Mouse (Mus musculus) cortical plate, adult 2 months (tissue): ENCODE measurements around the gene Prss22.

Experiments
- CTCF ChIP-seq: fragments of 200-500 bp; IDR thresholded peaks from 2 replicates; pipeline ENCODE4 v1.5.1; 2011; ENCODE audit warnings: mild to moderate bottlenecking, control low read depth, low read length; ENCODE audit not compliant: insufficient read depth; ENCODE audit errors: extremely low read depth
- POLR2A ChIP-seq: fragments of 200-500 bp; IDR thresholded peaks from 2 replicates; pipeline ENCODE4 v1.6.1; 2011; ENCODE audit warnings: mild to moderate bottlenecking, low read length, control low read depth; ENCODE audit not compliant: insufficient read depth; ENCODE audit errors: extremely low read depth

DNA sequence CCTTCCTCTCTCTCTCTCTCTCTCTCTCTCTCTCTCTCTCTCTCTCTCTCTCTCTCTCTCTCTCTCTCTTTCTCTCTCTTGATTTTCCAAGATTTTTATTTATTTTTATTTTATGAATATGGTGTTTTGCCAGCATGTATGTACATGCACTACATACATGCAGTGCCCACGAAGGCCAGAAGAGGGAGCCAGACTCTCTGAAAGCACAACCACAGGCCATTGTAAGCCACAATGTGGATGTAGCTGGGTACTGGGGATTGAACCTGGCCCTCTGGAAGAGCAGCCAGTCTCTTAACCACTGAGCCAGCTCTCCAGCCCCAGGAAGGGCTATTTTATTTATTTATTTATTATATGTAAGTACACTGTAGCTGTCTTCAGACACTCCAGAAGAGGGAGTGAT is 28.7 kb downstream of the Prss22 start:
- TF ChIP-seq CTCF (peak; percentile 83), POLR2A (no peak)
